Mouse (Mus musculus) liver, embryonic 16.5 days (tissue): ENCODE measurements at regions not wholly inside any gene's neighbourhood (a gene's known extent, or its start where the extent isn't known, plus 50 kb on each side); places are given as distances from the start of the nearest gene placed in this dataset.

Experiments used
- ATAC-seq: fragments of 200-750 bp; cut with Nextera tagmentation; 2 replicates; pipeline ENCODE4 v1.8.0; 2017; ENCODE audit warnings: low read depth, mild to moderate bottlenecking, moderate number of reproducible peaks, moderate library complexity
- H3K27ac ChIP-seq: fragments of 300-500 bp; sonication (generic); 2 replicates; pipeline ENCODE4 v1.5.1; 2014; ENCODE audit warnings: mild to moderate bottlenecking, low read length
- H3K27me3 ChIP-seq: fragments of 300-500 bp; sonication (generic); 2 replicates; pipeline ENCODE4 v1.6.1; 2014; ENCODE audit warnings: low read depth, low read length, mixed read lengths; ENCODE audit not compliant: control insufficient read depth, insufficient read depth
- H3K36me3 ChIP-seq: fragments of 300-500 bp; sonication (generic); 2 replicates; pipeline ENCODE4 v1.6.1; 2014; ENCODE audit warnings: mild to moderate bottlenecking; ENCODE audit not compliant: control insufficient read depth, insufficient read depth
- H3K4me1 ChIP-seq: fragments of 300-500 bp; sonication (generic); 2 replicates; pipeline ENCODE4 v1.6.1; 2014; ENCODE audit warnings: low read depth, low read length, mixed read lengths; ENCODE audit not compliant: control insufficient read depth
- H3K4me2 ChIP-seq: fragments of 300-500 bp; sonication (generic); 2 replicates; pipeline ENCODE4 v1.6.1; 2014; ENCODE audit warnings: low read depth, low read length, mixed read lengths
- H3K4me3 ChIP-seq: fragments of 300-500 bp; sonication (generic); 2 replicates; pipeline ENCODE4 v1.5.1; 2014; ENCODE audit warnings: low read depth, mild to moderate bottlenecking, low read length
- H3K9ac ChIP-seq: fragments of 300-500 bp; sonication (generic); 2 replicates; pipeline ENCODE4 v1.6.1; 2014; ENCODE audit warnings: low read depth, low read length
- H3K9me3 ChIP-seq: fragments of 300-500 bp; sonication (generic); replicated peaks from 2 replicates; pipeline ENCODE4 v1.6.1; 2016; ENCODE audit warnings: low read length; ENCODE audit not compliant: control insufficient read depth
- WGBS: fragments of 180-500 bp; shearing (Covaris S2); extraction: QIAGEN DNeasy Blood & Tissue Kit; methylation state at CpG from one replicate; pipeline ENCODE4 v1.1.7; 2014; ENCODE audit not compliant: insufficient replicate concordance; 5-methylcytosine and 5-hydroxymethylcytosine counted together

- Histone ChIP-seq H3K36me3 (no peaks in the 10 kb centered on the region), H3K27ac (no peak overlapping the region), H3K9me3 (no peaks in the 10 kb centered on the region), H3K4me2 (no peak overlapping the region), H3K4me1 (no peaks in the 10 kb centered on the region), H3K9ac (no peak overlapping the region), H3K27me3 (no peaks in the 10 kb centered on the region), H3K4me3 (no peak overlapping the region)
- no peak for ATAC-seq
- 58% methylated on average over 4 of the region's 4 CpGs for WGBS
Measured at GRCm38 (mm10) chr15:68811041-68811440, 2310.3 kb upstream of the Lrrc6 start.

GRCm38 (mm10) chr15:68810593-68810992 is 2309.9 kb upstream of the Lrrc6 start:
- Histone ChIP-seq H3K36me3 (no peaks in the 10 kb centered on the region), H3K27me3 (no peaks in the 10 kb centered on the region), H3K4me1 (no peaks in the 10 kb centered on the region), H3K27ac (no peak overlapping the region), H3K9me3 (no peaks in the 10 kb centered on the region), H3K4me2 (no peak overlapping the region), H3K4me3 (no peak overlapping the region), H3K9ac (no peak overlapping the region)
- WGBS: 65% methylated on average over 6 of the region's 6 CpGs
- ATAC-seq: no peak

- 62% methylated on average over 1 of the region's 1 CpGs for WGBS
- no peaks in the 10 kb centered on the region for H3K27me3 ChIP-seq
- H3K4me2 ChIP-seq: no peak overlapping the region
- H3K4me3 ChIP-seq: no peak overlapping the region
- no peaks in the 10 kb centered on the region for H3K36me3 ChIP-seq
- H3K4me1 ChIP-seq: no peaks in the 10 kb centered on the region
- H3K9me3 ChIP-seq: no peaks in the 10 kb centered on the region
- no peak for ATAC-seq
- no peak overlapping the region for H3K9ac ChIP-seq
- H3K27ac ChIP-seq: no peak overlapping the region
Measured at GRCm38 (mm10) chr15:68808175-68808574, 2307.5 kb upstream of the Lrrc6 start.

- Histone ChIP-seq H3K9me3 (no peaks in the 10 kb centered on the region), H3K4me3 (no peak overlapping the region), H3K4me2 (no peak overlapping the region), H3K36me3 (no peaks in the 10 kb centered on the region), H3K4me1 (no peaks in the 10 kb centered on the region), H3K27ac (no peak overlapping the region), H3K27me3 (no peaks in the 10 kb centered on the region), H3K9ac (no peak overlapping the region)
- WGBS: 82% methylated on average over 1 of the region's 1 CpGs
- ATAC-seq: no peak
Measured at GRCm38 (mm10) chr15:68804254-68804653, 2303.5 kb upstream of the Lrrc6 start.

- 41% methylated on average over 4 of the region's 4 CpGs for WGBS
- no peak overlapping the region for H3K4me3 ChIP-seq
Measured at GRCm38 (mm10) chr15:68801763-68802162, 2301.1 kb upstream of the Lrrc6 start.

GRCm38 (mm10) chr15:68797406-68797805 is 2296.7 kb upstream of the Lrrc6 start:
- H3K36me3 ChIP-seq: no peaks in the 10 kb centered on the region
- no peak for ATAC-seq
- WGBS: 48% methylated on average over 2 of the region's 2 CpGs

More at GRCm38 (mm10) chr15:68801763-68802162, 2301.1 kb upstream of the Lrrc6 start:
- no peak overlapping the region for H3K9ac ChIP-seq
- no peak overlapping the region for H3K4me2 ChIP-seq
- H3K27me3 ChIP-seq: no peaks in the 10 kb centered on the region
- ATAC-seq: no peak
- H3K4me1 ChIP-seq: no peaks in the 10 kb centered on the region
- H3K9me3 ChIP-seq: no peaks in the 10 kb centered on the region
- no peaks in the 10 kb centered on the region for H3K36me3 ChIP-seq
- no peak overlapping the region for H3K27ac ChIP-seq

GRCm38 (mm10) chr15:68795239-68795960 is 2294.7 kb upstream of the Lrrc6 start:
- ATAC-seq: no peak
- WGBS: 40% methylated on average over 4 of the region's 4 CpGs
- no peak overlapping the region for H3K27ac ChIP-seq
- H3K27me3 ChIP-seq: no peaks in the 10 kb centered on the region
- no peak overlapping the region for H3K9ac ChIP-seq
- H3K36me3 ChIP-seq: no peaks in the 10 kb centered on the region
- H3K9me3 ChIP-seq: no peaks in the 10 kb centered on the region
- no peak overlapping the region for H3K4me2 ChIP-seq
- no peaks in the 10 kb centered on the region for H3K4me1 ChIP-seq
- no peak overlapping the region for H3K4me3 ChIP-seq

More at GRCm38 (mm10) chr15:68797406-68797805, 2296.7 kb upstream of the Lrrc6 start:
- Histone ChIP-seq H3K27me3 (no peaks in the 10 kb centered on the region), H3K4me1 (no peaks in the 10 kb centered on the region), H3K27ac (no peak overlapping the region), H3K4me2 (no peak overlapping the region), H3K4me3 (no peak overlapping the region), H3K9ac (no peak overlapping the region), H3K9me3 (no peaks in the 10 kb centered on the region)

- Histone ChIP-seq H3K9me3 (no peaks in the 10 kb centered on the region; the same call in 1 of the 2 replicates), H3K4me3 (no peak overlapping the region), H3K4me1 (no peaks in the 10 kb centered on the region), H3K4me2 (no peak overlapping the region), H3K36me3 (no peaks in the 10 kb centered on the region), H3K27me3 (no peaks in the 10 kb centered on the region), H3K27ac (no peak overlapping the region), H3K9ac (no peak overlapping the region)
- 46% methylated on average over 1 of the region's 1 CpGs for WGBS
- ATAC-seq: no peak
Measured at GRCm38 (mm10) chr15:68759948-68760347, 2259.2 kb upstream of the Lrrc6 start.

- Histone ChIP-seq H3K36me3 (no peaks in the 10 kb centered on the region), H3K9me3 (no peaks in the 10 kb centered on the region; the same call in 1 of the 2 replicates), H3K4me1 (no peaks in the 10 kb centered on the region), H3K4me3 (no peak overlapping the region), H3K27ac (no peak overlapping the region), H3K4me2 (no peak overlapping the region), H3K9ac (no peak overlapping the region), H3K27me3 (no peaks in the 10 kb centered on the region)
- no peak for ATAC-seq
- WGBS: 55% methylated on average over 1 of the region's 1 CpGs
Measured at GRCm38 (mm10) chr15:68755255-68755654, 2254.5 kb upstream of the Lrrc6 start.
